Mouse (Mus musculus): ENCODE results near the gene Serpinb1c.

- TF ChIP-seq ZNF384 (IDR thresholded peaks at IDR 0.05; ENCODE audit: low read depth, low read length) = no peak
- TF ChIP-seq CHD2 (IDR thresholded peaks at IDR 0.05; ENCODE audit: low read depth, low read length) = no peak
Measured at GRCm38 (mm10) chr13:32850668-32851404, 47.2 kb downstream of the Serpinb1c start, which contains the start of gene Serpinb1a.

All from ES-E14 (cell line).